Mouse (Mus musculus) layer of hippocampus, postnatal 10 days (tissue): Measurements from ENCODE around the gene Tcf12. TPM values are rescaled to one million over a fixed set of nuclear protein-coding genes. Genes with fewer than 3 reads are reported as not detected.

ENCODE experiments used
- DNase-seq, 2 experiments: peaks; one replicate each; pipeline ENCODE4 v3.0.0; 2021; ENCODE audit warnings: low spot score in 2 of 2
- total RNA-seq, 2 experiments: library from RNA; stranded (reverse); gene quantifications; 2 replicates each; pipeline ENCODE4 v1.2.3; 2021

Gene Tcf12
- total RNA-seq, 2 experiments from 2014 or later: 57.4 to 64.2 TPM

DNA sequence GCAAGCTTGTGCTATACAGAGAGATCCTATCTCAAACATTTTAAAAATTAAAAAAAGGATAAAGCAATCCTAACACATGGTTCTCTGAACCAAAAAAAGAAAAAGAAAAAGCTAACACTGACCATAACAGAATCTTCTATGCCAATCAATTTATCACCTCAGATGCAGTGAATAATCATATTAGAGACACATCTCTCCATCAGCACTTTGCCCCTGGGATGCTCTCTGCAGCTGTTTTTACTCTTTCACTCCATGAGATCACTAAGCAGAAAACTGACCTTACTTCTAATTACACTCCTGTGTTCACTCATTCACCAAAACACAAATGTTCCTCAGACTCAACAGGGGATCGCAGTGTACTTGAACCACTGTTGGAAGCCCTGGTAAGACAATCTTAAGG is 128.8 kb downstream of the Tcf12 start:
- DNase-seq: no peak

DNA sequence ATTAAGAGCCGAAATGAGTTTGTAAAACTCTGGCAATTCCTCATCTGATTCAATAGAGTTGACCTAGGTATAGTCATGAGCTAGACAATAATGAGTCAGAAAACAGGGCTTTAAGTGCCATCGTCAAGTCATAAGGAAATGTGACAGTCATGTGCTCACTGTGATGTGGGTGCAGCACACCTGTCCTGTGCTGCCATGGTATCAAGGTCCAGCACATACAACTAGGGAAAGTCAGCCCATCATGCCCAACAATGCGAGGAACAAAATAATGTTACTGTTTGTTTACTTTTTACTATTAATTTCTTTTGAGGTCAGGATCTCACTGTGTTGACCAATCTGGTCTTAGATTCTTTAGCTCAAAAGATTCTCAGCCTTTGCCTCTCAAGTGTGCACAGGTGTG is 130.6 kb downstream of the Tcf12 start:
- DNase-seq: no peak

- no peak for DNase-seq
Observed at GRCm38 (mm10) chr9:71980579-71980978, 131.1 kb downstream of the Tcf12 start.

- DNase-seq: no peak
Observed at GRCm38 (mm10) chr9:71978886-71979285, 132.8 kb downstream of the Tcf12 start.

DNA sequence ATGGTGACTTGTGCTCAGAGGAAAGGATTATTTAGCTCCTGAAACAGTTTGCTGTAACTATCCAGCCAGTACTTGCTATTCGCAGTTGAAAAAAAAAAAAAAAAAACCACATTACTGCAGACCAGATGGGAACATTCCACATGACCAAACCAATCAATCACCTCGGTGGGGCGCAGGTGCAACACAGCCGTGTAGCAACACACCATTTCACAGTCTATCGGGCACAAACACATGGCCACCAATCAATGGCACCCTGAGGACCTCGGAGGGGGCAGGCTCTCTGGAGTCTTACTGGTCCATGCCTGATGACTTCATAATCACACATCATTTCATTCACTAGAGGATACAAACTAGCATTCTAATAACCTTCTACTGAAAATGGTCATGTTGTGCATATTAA is 135.6 kb downstream of the Tcf12 start:
- DNase-seq: peak; percentile 47 to 60

- DNase-seq: no peak
Observed at GRCm38 (mm10) chr9:71975141-71975540, 136.5 kb downstream of the Tcf12 start.

DNA sequence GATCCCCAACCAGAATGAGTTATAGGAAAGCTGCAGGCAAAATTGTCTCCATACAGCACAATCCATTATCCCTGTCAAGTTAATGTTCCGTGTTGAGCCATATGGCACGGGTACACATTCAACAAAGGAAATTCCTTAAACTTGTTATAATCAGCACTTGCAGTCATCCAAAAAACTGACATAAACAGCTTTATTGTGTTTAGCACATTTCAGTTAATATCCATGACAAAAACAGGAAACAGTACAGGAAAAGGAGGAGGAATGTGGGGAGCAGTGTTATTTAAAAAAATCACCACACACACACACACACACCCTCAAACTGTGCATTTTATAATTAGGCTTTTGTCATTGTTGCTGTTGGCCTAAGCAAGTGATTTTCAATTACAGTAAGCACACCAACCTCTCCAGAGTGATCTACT is 137.1 kb downstream of the Tcf12 start:
- no peak for DNase-seq

DNA sequence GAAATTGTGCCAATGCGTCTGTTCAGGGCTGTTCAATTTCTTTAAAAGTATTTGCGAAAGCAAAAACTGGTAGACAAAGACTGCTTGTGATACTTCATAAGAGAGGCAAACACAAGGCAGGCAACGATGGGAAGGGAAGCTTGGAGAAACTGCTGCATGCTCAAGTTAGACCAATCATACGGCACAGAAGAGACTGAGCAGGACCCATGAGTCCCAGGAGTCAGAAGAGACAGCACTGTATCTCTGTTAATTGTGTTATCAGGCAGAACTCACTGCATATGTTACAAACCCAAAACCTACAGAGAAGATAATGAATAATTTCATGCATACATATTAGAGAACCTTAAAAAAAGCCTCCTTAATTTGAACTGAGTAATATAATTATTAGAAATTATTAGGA is 147.6 kb downstream of the Tcf12 start:
- no peak for DNase-seq

DNA sequence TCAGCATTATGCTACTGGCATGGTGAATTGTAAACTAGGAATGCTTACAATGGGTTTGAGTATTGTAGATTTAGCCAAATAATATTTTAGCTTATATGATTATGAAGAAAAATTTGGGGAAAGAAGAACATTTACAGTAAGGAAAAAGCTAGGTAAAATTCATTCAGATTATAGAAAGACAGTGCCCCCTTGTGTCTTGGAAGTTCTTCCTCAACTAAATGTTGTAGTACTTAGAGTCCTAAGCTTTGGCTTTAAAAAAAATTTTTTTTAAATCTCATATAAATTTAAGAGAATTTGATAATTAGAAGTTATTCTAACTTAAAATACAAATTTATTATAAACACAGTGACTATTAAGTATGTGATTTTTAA is 151.7 kb downstream of the Tcf12 start:
- no peak for DNase-seq

DNA sequence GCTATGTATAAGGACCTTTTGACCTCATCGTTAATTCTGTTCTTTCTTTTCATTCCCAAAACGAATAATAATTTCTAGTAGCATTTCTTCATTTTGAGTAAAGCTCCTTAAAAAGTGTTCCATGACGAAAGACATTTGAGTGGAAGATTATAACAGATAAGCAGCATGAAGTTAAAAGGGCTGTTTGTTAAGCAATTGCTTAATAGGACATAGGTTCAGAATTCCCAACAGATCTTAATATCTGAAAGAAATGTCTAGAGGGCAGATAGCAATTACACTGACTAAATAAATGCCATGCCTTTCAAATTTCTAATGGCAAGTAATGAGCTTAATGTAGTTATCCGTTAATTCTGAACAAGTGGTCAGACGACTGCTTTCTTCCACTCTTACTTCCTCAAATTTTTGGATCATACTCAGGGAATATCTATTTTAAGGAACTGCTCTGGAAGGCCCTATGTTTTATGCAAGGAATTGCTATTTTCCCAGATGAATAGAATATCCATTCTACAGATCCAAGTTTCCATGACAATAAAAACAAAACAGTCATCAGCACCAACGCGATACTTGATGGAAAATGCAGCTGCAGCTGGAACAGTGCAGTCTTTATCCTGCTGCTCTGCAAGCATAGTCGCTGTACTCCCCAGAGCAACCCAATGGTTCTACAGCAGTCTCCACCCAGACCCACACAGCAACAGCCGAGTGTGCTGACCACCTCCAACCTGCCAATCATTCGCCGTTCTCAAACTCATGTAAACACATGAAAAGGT is 152.2 kb downstream of the Tcf12 start:
- peak; percentile 27 to 39 for DNase-seq

DNA sequence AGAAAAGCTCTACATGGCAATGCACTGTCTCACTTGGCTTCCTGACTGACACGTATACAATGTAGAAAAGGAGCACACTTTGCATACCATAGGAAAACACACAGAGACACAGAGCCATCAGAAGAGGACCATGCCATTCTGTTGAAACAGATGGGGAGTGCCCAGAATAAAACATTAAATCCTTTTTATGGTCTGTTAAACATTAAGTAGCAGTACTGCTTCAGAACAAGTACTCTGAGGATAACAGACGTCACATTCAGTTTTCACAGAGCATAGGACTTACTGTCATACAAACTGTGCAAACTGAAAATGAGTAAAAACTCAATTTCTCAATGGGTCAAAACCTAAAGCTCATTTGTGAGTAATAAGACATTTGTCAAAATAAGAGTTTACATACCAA is 158.5 kb downstream of the Tcf12 start:
- DNase-seq: no peak

DNA sequence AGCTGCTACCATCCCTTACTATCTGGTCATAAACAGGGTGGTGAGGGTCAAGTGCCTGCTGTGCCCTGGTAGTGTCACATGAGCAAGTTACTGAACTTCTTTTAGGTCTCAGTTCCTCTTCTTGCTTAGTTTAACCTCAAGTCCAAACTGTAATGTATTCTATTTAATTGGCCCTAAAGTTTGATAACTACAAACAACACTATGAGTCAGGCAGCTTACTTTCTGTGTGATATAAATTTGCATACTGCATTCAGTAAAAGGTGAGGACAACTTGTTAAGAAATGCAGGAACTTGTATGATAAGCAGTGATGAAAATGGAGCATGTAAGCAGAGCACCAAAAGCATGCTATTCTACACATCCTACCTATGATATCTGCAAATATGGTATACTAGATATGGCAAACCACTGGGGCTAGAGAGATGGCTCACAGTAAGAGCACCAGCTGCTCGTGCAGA is 159.0 kb downstream of the Tcf12 start:
- DNase-seq: no peak

DNA sequence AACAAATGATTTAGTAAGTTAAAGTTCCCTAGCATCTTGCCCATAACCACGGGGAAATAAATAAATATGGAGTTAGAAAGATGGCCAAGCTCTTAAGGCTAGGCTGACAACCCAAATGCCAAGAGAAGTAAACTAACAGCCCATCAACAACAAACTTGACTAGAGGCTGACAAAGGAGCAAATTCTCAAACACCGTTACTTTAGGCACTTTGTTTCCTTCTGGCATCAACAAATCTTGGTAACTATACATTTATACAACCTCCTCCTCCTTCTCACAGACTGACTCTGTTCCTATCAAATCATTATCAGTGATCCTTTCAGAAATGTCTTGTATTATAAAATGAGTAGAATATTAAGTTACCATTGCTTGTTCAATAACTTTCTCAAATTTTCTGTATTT is 159.7 kb downstream of the Tcf12 start:
- DNase-seq: no peak

GRCm38 (mm10) chr9:71951341-71951740 is 160.3 kb downstream of the Tcf12 start:
- no peak for DNase-seq

GRCm38 (mm10) chr9:71944801-71945200 is 166.9 kb downstream of the Tcf12 start:
- no peak for DNase-seq

DNA sequence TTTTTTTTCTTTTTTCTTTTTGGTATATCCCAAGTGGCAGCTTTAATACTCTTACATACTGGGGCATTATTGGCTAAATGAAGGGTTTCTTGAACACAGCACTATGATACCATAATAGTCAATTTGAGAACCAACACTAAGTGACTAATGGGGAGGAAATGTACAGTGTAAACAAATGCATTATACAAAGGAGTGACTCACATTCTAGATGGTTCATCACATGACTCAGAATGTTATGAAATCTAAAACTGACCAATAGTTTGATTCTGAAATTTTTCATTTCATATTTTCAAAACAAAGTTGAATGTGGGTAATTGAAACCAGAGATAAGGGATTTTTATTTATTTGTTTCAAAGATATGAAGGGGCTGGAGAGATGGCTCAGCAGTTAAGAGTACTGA is 169.2 kb downstream of the Tcf12 start:
- DNase-seq: no peak

GRCm38 (mm10) chr9:71940016-71940415 is 171.7 kb downstream of the Tcf12 start:
- DNase-seq: no peak

DNA sequence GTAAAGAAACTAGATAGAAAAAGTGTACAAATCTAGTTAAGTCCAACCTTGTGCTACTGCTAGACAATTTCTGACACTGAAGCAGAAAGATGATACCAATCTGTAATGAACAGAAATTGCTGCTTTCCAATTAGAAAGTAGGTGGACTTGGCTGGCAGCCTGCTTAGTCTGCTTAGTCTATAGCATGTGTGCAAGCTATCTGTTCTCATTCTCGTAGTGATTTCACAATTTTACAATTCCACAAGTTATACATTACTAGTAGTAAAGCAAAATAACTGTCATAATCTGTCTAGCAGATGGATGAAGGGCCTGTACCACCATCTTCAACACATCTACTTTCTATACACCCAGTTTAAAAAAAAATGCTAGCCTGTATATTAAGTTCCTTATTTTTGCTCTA is 175.5 kb downstream of the Tcf12 start:
- DNase-seq: no peak

- DNase-seq: no peak
Observed at GRCm38 (mm10) chr9:71934833-71935232, 176.8 kb downstream of the Tcf12 start.

- DNase-seq: no peak
Observed at GRCm38 (mm10) chr9:71931965-71932364, 179.7 kb downstream of the Tcf12 start.

GRCm38 (mm10) chr9:71931358-71931715 is 180.3 kb downstream of the Tcf12 start:
- DNase-seq: no peak

- no peak for DNase-seq
Observed at GRCm38 (mm10) chr9:71930431-71931357, 181.0 kb downstream of the Tcf12 start.

DNA sequence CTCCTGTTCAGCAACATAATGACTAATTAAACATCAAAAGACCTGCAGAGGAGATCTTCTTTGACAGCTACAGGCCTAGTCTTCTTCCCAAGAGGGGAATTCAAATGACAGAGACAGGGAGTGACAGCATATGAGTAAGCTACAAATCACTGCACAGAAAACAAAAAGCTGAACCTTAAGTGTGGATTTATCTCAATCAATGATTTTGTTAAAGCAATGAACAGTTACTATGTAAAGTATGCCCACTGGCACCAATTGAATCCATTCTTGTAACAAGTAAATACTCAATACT is 195.1 kb downstream of the Tcf12 start:
- DNase-seq: no peak
